Mouse (Mus musculus) stomach, postnatal 0 days (tissue): ENCODE measurements around the gene Cd93.

Source experiments
- CTCF ChIP-seq: IDR thresholded peaks from 2 replicates; pipeline ENCODE4 v1.5.1; 2016; ENCODE audit warnings: antibody characterized with exemption, low read depth, mild to moderate bottlenecking, moderate library complexity
- EP300 ChIP-seq: optimal IDR thresholded peaks from 2 replicates; pipeline ENCODE3; 2016; ENCODE audit warnings: antibody characterized with exemption

DNA sequence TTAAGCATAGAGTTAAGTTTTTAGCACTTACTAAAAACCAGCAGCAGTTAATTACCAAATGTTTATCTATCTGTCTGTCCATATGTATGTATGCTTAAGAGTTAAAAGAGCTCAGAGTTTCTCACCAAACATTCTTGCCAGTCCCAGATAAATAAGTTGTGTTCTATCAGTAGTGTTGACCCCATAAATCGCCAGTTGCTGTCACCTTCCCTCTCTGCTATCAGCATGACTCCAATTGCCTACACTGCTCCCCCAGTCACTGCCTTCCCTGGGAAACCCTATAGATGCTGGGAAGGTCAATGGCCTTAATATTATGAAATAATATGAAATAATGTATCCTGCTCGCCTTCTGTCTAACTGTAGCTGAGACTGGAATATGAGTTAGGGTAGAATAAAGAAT is 11.0 kb downstream of the Cd93 start:
- no peak for TF ChIP-seq CTCF
- no peak for TF ChIP-seq EP300
